Mouse (Mus musculus) heart, postnatal 25 days (tissue): ENCODE results near the gene Pax8. TPM values are rescaled to one million over a fixed set of nuclear protein-coding genes. Genes with fewer than 3 reads are reported as not detected.

ENCODE experiments used
- DNase-seq: peaks from one replicate; pipeline ENCODE4 v3.0.0; 2022; ENCODE audit warnings: low spot score
- intact Hi-C: fragments of 180-260 bp; cut with DNase I; formaldehyde crosslinking; loops from one replicate; pipeline ENCODE4 v1.15.1; 2025
- total RNA-seq, 2 experiments: library from RNA; stranded (reverse); gene quantifications; 2 replicates each; pipeline ENCODE4 v1.2.3; 2021

Gene Pax8
- total RNA-seq, 2 experiments from 2014 or later = not detected

GRCm38 (mm10) chr2:24421211-24421863, 54.1 kb downstream of the Pax8 start:
- intact Hi-C loops = no loop called here
- no peak for DNase-seq

- DNase-seq = no peak
- intact Hi-C loops = no loop called here
These were observed 57.8 kb downstream of the Pax8 start for GRCm38 (mm10) chr2:24417564-24417963.

GRCm38 (mm10) chr2:24417106-24417505, 58.3 kb downstream of the Pax8 start:
- intact Hi-C loops = no loop called here
- no peak for DNase-seq

GRCm38 (mm10) chr2:24416668-24417067, 58.7 kb downstream of the Pax8 start:
- DNase-seq = no peak
- intact Hi-C loops = no loop called here

GRCm38 (mm10) chr2:24413677-24414076, 61.7 kb downstream of the Pax8 start:
- intact Hi-C loops = loop anchor here (5.0 kb wide), 1 partner anchor 69 kb away; no protein-coding TSS in a partner anchor
- no peak for DNase-seq

- intact Hi-C loops = loop anchor here (5.0 kb wide), 1 partner anchor 69 kb away; no protein-coding TSS in a partner anchor
- no peak for DNase-seq
These were observed 62.2 kb downstream of the Pax8 start for GRCm38 (mm10) chr2:24413172-24413571.

- no peak for DNase-seq
- intact Hi-C loops = loop anchor here (1.0 to 5.0 kb wide), 2 partner anchors 159 to 348 kb away; no protein-coding TSS in a partner anchor
These were observed 66.2 kb downstream of the Pax8 start for GRCm38 (mm10) chr2:24409166-24409565.

- intact Hi-C loops = loop anchor here (5.0 kb wide), 1 partner anchor 349 kb away; no protein-coding TSS in a partner anchor
- no peak for DNase-seq
These were observed 67.5 kb downstream of the Pax8 start for GRCm38 (mm10) chr2:24407701-24408485.

GRCm38 (mm10) chr2:24405345-24406012, 69.9 kb downstream of the Pax8 start:
- no peak for DNase-seq
- intact Hi-C loops = loop anchor here (1.0 to 5.0 kb wide), 3 partner anchors 48 to 352 kb away; no protein-coding TSS in a partner anchor

GRCm38 (mm10) chr2:24400711-24401110, 74.7 kb downstream of the Pax8 start:
- intact Hi-C loops = no loop called here
- no peak for DNase-seq

GRCm38 (mm10) chr2:24397115-24397514, 78.3 kb downstream of the Pax8 start:
- intact Hi-C loops = no loop called here
- no peak for DNase-seq

GRCm38 (mm10) chr2:24393251-24393650, 82.1 kb downstream of the Pax8 start:
- DNase-seq = no peak
- intact Hi-C loops = no loop called here

- intact Hi-C loops = no loop called here
- DNase-seq = no peak
These were observed 87.8 kb downstream of the Pax8 start for GRCm38 (mm10) chr2:24387361-24388283.

GRCm38 (mm10) chr2:24386964-24387320, 88.5 kb downstream of the Pax8 start:
- no peak for DNase-seq
- intact Hi-C loops = no loop called here

GRCm38 (mm10) chr2:24386158-24386963, 89.0 kb downstream of the Pax8 start:
- no peak for DNase-seq

GRCm38 (mm10) chr2:24385111-24385961, 90.1 kb downstream of the Pax8 start:
- intact Hi-C loops = no loop called here

More at GRCm38 (mm10) chr2:24386158-24386963, 89.0 kb downstream of the Pax8 start:
- intact Hi-C loops = no loop called here

GRCm38 (mm10) chr2:24384393-24384792, 91.0 kb downstream of the Pax8 start:
- intact Hi-C loops = no loop called here
- no peak for DNase-seq

More at GRCm38 (mm10) chr2:24385111-24385961, 90.1 kb downstream of the Pax8 start:
- no peak for DNase-seq

- DNase-seq = no peak
- intact Hi-C loops = no loop called here
These were observed 91.8 kb downstream of the Pax8 start for GRCm38 (mm10) chr2:24383636-24384035.
